Mouse (Mus musculus): ENCODE measurements around the gene Mpv17l2. TPM values are rescaled to one million over a fixed set of nuclear protein-coding genes. Genes with fewer than 3 reads are reported as not detected.

Gene Mpv17l2
- polyA plus RNA-seq, 1 experiment from 2014 or later: 29.6 TPM

DNA sequence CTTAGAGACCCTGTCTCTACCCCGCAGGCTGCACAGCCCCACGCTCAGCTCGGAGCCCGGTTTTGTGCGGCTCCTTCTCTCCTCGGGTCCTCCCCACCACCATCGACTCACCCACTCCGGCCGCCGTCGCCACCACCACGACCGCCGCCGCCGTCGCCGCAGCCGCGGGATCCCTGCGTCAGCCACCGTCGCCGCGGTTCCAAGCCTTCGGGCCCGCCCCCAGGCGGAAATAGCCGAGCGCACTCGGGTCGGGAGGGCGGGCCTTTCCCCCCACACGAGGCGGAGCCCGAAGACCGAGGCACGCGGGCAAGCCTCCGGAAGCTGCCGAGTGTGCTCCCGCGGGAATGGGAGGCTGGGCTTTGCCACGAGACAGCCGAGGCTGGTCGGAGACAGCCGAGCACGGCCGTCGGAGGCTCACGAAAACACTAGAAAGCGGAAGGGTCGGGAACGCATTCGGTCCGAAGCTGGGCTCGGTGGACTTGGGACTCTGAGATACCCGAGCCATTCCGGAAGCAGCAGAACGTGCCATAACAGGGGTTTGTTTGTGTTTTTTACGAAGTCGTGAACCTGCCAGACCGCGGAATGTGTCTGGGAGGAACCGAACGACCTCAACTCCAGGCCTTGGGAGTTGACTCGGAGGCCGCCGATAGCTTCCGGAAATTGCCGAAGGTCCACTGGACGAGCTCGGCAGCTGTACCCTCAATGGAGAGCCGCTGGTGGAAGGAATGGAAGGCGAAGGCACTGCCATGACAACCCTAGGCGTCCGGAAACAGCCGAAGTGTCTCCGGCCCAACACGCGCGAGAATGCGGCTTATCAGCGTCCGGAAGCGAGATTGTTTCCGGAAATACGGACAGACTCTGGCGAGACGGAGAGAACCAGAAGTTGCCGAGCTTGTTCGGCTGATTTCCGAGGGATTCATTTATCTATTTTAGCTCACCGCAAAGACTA, 16.0 kb upstream of the Mpv17l2 start, which contains the start of gene Pik3r2:
Gene Pik3r2 (minus strand): TSS at position 218 of the 949 bp plus-strand sequence.
- Histone ChIP-seq H3K4me2 (peak within 1 kb of the TSS; percentile 95), H3K4me1 (ENCODE audit: control insufficient read depth, insufficient read depth, low read length) (peaks cover 20% of the 10 kb centered on the region), H3K9me3 (ENCODE audit: control insufficient read depth, low read length) (no peaks in the 10 kb centered on the region), H3K27me3 (ENCODE audit: control insufficient read depth, insufficient read depth, low read length) (no peaks in the 10 kb centered on the region), H3K36me3 (ENCODE audit: control insufficient read depth, insufficient read depth, low read length) (peaks cover 11% of the 10 kb centered on the region), H3K4me3 (ENCODE audit: low read depth, low read length) (peak within 1 kb of the TSS; percentile 83), H3K27ac (ENCODE audit: low read depth, low read length) (peak within 1 kb of the TSS; percentile 98), H3K9ac (ENCODE audit: low read length) (peak within 1 kb of the TSS; percentile 95)
- peak; percentile 94 for ATAC-seq (ENCODE audit: low FRiP score)
- peak; percentile 100 for DNase-seq (ENCODE audit: low spot score, missing footprints)
- WGBS: under 1% methylated on average over 94 of the region's 94 CpGs

DNA sequence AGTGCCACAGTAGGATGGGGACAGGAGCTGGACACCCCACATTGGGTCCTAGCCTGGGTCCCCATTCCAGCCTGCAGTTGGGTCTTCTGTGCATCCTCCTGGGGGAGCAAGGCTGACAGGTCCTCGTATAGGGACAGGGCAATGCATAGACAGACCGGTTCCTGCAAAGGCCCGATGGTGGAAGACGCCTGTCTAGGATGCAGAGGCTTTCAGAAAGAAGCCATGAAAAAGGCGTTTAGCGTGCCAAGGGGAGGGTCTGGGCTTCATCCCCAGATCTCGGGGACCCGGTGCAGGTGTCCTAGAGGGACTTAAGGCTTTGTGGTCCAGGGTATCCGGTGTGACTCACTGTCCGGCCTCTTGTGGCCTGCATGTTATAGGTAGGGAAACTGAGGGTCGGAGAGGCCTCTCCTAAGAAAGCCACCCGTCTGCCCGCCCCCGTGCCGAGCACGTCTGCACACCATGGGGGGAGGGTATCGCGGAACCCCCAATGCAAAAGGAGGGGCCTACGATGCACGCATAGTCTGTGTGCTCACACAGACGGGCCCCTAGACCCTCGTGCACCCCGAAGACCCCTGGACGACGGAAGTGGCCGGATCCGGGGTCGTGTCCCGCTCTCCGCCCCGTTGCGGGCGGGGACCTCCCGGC, 15.2 kb upstream of the Mpv17l2 start:
- Histone ChIP-seq H3K36me3 (ENCODE audit: control insufficient read depth, insufficient read depth, low read length) (peaks cover 9% of the 10 kb centered on the region), H3K4me2 (peak overlapping the region; percentile 95), H3K9me3 (ENCODE audit: control insufficient read depth, low read length) (no peaks in the 10 kb centered on the region), H3K9ac (ENCODE audit: low read length) (peak overlapping the region; percentile 95), H3K27ac (ENCODE audit: low read depth, low read length) (peak overlapping the region; percentile 98; the same call in 1 of the 2 replicates), H3K4me1 (ENCODE audit: control insufficient read depth, insufficient read depth, low read length) (peaks cover 20% of the 10 kb centered on the region), H3K4me3 (ENCODE audit: low read depth, low read length) (peak overlapping the region; percentile 83), H3K27me3 (ENCODE audit: control insufficient read depth, insufficient read depth, low read length) (no peaks in the 10 kb centered on the region)
- ATAC-seq (ENCODE audit: low FRiP score) (peak; percentile 1; the same call in 1 of the 2 replicates), DNase-seq (ENCODE audit: low spot score, missing footprints) (peak; percentile 93)
- WGBS: 4% methylated on average over 34 of the region's 34 CpGs

DNA sequence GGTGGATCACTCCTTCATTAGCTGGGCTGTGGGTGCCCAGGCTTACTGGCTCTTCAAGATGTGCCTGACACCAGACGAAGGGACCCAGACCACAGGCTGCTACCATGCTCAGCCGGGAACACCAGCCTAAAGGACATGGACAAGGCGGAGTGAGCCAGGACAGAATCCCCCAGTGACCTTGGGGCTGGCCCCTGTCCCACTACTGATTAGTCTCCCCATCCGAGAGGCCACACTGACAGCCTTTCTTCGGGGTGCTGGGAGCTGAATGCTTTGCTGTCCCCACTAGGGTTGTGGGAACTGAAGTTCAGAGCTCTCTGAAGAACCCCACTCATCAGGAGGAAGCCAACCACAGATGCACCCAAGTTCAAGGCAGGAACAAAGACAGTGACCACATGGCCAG, 14.5 kb upstream of the Mpv17l2 start:
- DNase-seq (ENCODE audit: low spot score, missing footprints): no peak
- H3K9me3 ChIP-seq (ENCODE audit: control insufficient read depth, low read length): no peaks in the 10 kb centered on the region
- no peak overlapping the region for H3K27ac ChIP-seq (ENCODE audit: low read depth, low read length)
- peaks cover 20% of the 10 kb centered on the region for H3K4me1 ChIP-seq (ENCODE audit: control insufficient read depth, insufficient read depth, low read length)
- peak overlapping the region; percentile 83; the same call in 1 of the 2 replicates for H3K4me3 ChIP-seq (ENCODE audit: low read depth, low read length)
- peaks cover 9% of the 10 kb centered on the region for H3K36me3 ChIP-seq (ENCODE audit: control insufficient read depth, insufficient read depth, low read length)
- no peaks in the 10 kb centered on the region for H3K27me3 ChIP-seq (ENCODE audit: control insufficient read depth, insufficient read depth, low read length)
- H3K4me2 ChIP-seq: peak overlapping the region; percentile 95
- H3K9ac ChIP-seq (ENCODE audit: low read length): peak overlapping the region; percentile 95
- no peak for ATAC-seq (ENCODE audit: low FRiP score)
- WGBS: 91% methylated on average over 5 of the region's 5 CpGs

DNA sequence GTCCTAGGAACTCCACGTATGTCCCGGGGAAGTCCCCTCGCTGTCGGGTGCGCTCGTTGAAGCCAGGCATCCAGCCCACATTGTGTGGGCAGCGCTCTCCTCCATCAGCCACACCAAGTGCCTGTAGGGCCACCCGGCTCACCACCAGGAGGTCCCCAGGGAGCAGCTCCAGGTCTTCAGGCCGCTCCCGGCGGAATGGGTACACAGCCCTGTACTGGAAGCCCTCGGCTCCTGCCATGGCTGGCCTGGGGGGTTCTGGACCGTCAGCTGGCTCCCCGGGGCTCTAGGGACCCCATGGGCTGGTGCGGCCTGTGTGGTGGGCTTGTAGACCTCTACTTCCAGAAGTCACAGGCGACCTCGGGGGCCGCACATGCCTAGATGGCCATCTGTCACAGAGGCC, 14.0 kb upstream of the Mpv17l2 start:
- peaks cover 9% of the 10 kb centered on the region for H3K36me3 ChIP-seq (ENCODE audit: control insufficient read depth, insufficient read depth, low read length)
- H3K4me3 ChIP-seq (ENCODE audit: low read depth, low read length): no peak overlapping the region
- peaks cover 20% of the 10 kb centered on the region for H3K4me1 ChIP-seq (ENCODE audit: control insufficient read depth, insufficient read depth, low read length)
- no peak for DNase-seq (ENCODE audit: low spot score, missing footprints)
- H3K4me2 ChIP-seq: no peak overlapping the region
- no peaks in the 10 kb centered on the region for H3K27me3 ChIP-seq (ENCODE audit: control insufficient read depth, insufficient read depth, low read length)
- no peak for ATAC-seq (ENCODE audit: low FRiP score)
- no peak overlapping the region for H3K27ac ChIP-seq (ENCODE audit: low read depth, low read length)
- no peak overlapping the region for H3K9ac ChIP-seq (ENCODE audit: low read length)
- no peaks in the 10 kb centered on the region for H3K9me3 ChIP-seq (ENCODE audit: control insufficient read depth, low read length)
- WGBS: 94% methylated on average over 18 of the region's 18 CpGs

DNA sequence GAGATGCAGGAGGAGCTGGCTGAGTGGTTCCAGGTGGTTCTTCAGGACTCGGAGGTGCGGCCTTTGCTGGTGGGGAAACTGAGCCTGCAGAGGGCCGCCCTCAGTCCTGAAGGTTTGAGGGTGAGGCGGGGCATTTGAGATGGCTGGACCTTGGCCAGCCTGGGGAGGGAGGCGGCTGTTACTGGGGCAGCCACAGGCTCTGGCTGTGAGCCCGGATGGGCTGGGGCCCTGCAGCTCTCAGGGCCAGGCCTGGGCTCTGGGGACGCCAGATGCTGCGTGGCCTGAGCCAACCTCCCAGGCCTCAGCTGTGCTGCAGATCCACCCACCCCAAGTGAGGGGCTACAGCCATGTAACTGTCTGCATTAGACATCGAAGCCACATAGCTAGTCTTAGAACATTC, 13.1 kb upstream of the Mpv17l2 start:
- no peak for ATAC-seq (ENCODE audit: low FRiP score)
- Histone ChIP-seq H3K4me3 (ENCODE audit: low read depth, low read length) (no peak overlapping the region), H3K27ac (ENCODE audit: low read depth, low read length) (no peak overlapping the region), H3K4me2 (no peak overlapping the region), H3K9ac (ENCODE audit: low read length) (0 out of 2 replicates have a peak overlapping the region, but pooled peaks have one; percentile 20), H3K36me3 (ENCODE audit: control insufficient read depth, insufficient read depth, low read length) (peaks cover 7% of the 10 kb centered on the region), H3K4me1 (ENCODE audit: control insufficient read depth, insufficient read depth, low read length) (peaks cover 20% of the 10 kb centered on the region), H3K9me3 (ENCODE audit: control insufficient read depth, low read length) (no peaks in the 10 kb centered on the region), H3K27me3 (ENCODE audit: control insufficient read depth, insufficient read depth, low read length) (no peaks in the 10 kb centered on the region)
- WGBS: 88% methylated on average over 9 of the region's 9 CpGs
- no peak for DNase-seq (ENCODE audit: low spot score, missing footprints)

DNA sequence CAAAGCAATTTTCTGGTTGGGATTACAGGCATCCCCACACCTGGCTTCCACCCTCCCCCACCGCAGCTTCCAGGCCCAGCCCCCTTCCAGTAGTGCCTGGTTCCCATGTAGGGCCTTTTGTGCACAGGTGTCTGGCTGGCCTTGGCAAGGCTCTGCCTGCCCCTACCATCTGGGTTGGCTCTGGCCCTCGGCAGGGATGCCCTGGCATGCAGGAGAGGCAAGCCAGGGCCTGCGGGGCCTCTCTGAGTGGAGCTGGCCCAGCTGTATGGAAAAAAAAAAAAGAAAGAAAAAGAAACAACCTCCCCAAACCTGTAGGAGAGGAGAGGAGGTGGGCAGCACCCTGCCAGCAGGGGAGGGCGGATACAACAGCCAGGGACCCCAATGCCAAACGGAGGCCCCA, 12.7 kb upstream of the Mpv17l2 start:
- Histone ChIP-seq H3K9ac (ENCODE audit: low read length) (peak overlapping the region; percentile 22; the same call in 1 of the 2 replicates), H3K9me3 (ENCODE audit: control insufficient read depth, low read length) (no peaks in the 10 kb centered on the region), H3K36me3 (ENCODE audit: control insufficient read depth, insufficient read depth, low read length) (peaks cover 11% of the 10 kb centered on the region), H3K4me3 (ENCODE audit: low read depth, low read length) (no peak overlapping the region), H3K27me3 (ENCODE audit: control insufficient read depth, insufficient read depth, low read length) (no peaks in the 10 kb centered on the region), H3K27ac (ENCODE audit: low read depth, low read length) (no peak overlapping the region), H3K4me2 (no peak overlapping the region), H3K4me1 (ENCODE audit: control insufficient read depth, insufficient read depth, low read length) (peaks cover 19% of the 10 kb centered on the region)
- DNase-seq (ENCODE audit: low spot score, missing footprints) (no peak), ATAC-seq (ENCODE audit: low FRiP score) (no peak)
- WGBS: 89% methylated on average over 5 of the region's 5 CpGs

DNA sequence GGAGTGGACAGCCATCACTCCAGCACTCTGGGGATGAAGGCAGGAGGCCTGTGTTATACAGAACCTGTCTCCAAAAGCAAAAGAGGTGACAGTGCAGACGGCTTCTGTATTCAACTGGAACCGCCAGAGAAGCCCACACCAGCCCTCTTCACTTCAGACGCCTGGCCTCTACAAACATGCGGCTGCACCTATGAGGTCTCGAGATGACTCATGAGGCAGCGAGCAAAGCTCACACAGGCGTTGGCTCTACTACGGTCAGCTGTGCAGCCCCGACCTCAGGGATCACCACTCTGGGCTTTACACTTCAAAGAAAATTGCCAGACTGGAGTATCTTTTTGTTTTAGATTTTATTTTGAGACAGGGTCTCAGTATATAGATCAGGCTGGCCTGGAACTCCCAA, 12.1 kb upstream of the Mpv17l2 start:
- Histone ChIP-seq H3K36me3 (ENCODE audit: control insufficient read depth, insufficient read depth, low read length) (peaks cover 15% of the 10 kb centered on the region), H3K9ac (ENCODE audit: low read length) (no peak overlapping the region; the same call in 1 of the 2 replicates), H3K4me3 (ENCODE audit: low read depth, low read length) (no peak overlapping the region), H3K4me1 (ENCODE audit: control insufficient read depth, insufficient read depth, low read length) (peaks cover 14% of the 10 kb centered on the region), H3K27me3 (ENCODE audit: control insufficient read depth, insufficient read depth, low read length) (no peaks in the 10 kb centered on the region), H3K9me3 (ENCODE audit: control insufficient read depth, low read length) (no peaks in the 10 kb centered on the region), H3K27ac (ENCODE audit: low read depth, low read length) (no peak overlapping the region), H3K4me2 (no peak overlapping the region)
- DNase-seq (ENCODE audit: low spot score, missing footprints): no peak
- WGBS: 87% methylated on average over 9 of the region's 9 CpGs
- ATAC-seq (ENCODE audit: low FRiP score): no peak

DNA sequence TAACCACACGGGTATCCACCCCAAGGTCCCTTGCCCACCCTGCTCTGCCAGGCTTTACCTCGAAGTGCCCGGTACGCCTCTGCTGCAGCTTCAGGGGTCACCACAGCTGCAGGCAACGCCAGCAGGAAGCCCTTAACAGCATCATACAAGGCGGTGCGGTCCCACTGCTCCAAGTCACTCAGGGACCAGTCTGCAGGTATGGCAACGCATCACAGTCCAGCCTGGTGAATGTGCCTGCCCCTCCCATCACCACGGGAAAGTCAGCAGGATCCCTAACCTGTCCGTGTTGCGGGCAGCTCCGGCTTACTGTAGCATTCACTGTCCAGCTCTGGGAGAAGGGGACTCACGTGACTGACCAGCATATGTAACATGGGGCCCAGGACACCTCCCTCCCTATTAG, 11.3 kb upstream of the Mpv17l2 start:
- Histone ChIP-seq H3K27ac (ENCODE audit: low read depth, low read length) (no peak overlapping the region), H3K9me3 (ENCODE audit: control insufficient read depth, low read length) (no peaks in the 10 kb centered on the region), H3K4me2 (no peak overlapping the region), H3K4me1 (ENCODE audit: control insufficient read depth, insufficient read depth, low read length) (peaks cover 9% of the 10 kb centered on the region), H3K36me3 (ENCODE audit: control insufficient read depth, insufficient read depth, low read length) (peaks cover 15% of the 10 kb centered on the region), H3K4me3 (ENCODE audit: low read depth, low read length) (no peak overlapping the region), H3K27me3 (ENCODE audit: control insufficient read depth, insufficient read depth, low read length) (no peaks in the 10 kb centered on the region), H3K9ac (ENCODE audit: low read length) (no peak overlapping the region)
- no peak for ATAC-seq (ENCODE audit: low FRiP score)
- no peak for DNase-seq (ENCODE audit: low spot score, missing footprints)
- 95% methylated on average over 13 of the region's 13 CpGs for WGBS

DNA sequence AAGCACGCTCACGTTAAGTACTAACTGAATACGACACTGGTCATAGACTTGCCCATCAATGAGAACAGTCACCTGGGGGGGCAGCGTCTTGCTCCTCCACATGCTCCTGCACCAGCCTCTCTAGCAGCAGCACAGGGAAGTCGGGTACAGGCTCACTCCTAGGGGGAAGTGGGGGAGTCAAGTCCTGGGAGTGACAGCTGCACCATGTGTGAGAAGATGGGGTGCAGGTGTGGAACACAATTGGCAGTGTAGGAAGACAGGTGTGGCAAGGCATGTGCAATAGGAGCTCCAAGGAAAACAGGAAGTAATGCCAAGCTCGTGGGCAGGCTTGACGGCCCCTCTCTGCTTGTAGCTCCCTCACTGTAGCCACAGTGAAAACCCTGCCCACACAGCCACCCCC, 10.5 kb upstream of the Mpv17l2 start:
- Histone ChIP-seq H3K27ac (ENCODE audit: low read depth, low read length) (no peak overlapping the region), H3K36me3 (ENCODE audit: control insufficient read depth, insufficient read depth, low read length) (peaks cover 15% of the 10 kb centered on the region), H3K9me3 (ENCODE audit: control insufficient read depth, low read length) (no peaks in the 10 kb centered on the region), H3K9ac (ENCODE audit: low read length) (no peak overlapping the region), H3K4me2 (no peak overlapping the region), H3K27me3 (ENCODE audit: control insufficient read depth, insufficient read depth, low read length) (no peaks in the 10 kb centered on the region), H3K4me3 (ENCODE audit: low read depth, low read length) (no peak overlapping the region), H3K4me1 (ENCODE audit: control insufficient read depth, insufficient read depth, low read length) (peaks cover 17% of the 10 kb centered on the region)
- WGBS: 92% methylated on average over 7 of the region's 7 CpGs
- no peak for DNase-seq (ENCODE audit: low spot score, missing footprints)
- ATAC-seq (ENCODE audit: low FRiP score): no peak
